Comparison of ENCODE assay signal across 7 mouse cellular contexts in genomic region chr11:32348433-32349283, GRCm38 (mm10). TPM values are rescaled to one million over a fixed set of nuclear protein-coding genes. Genes with fewer than 3 reads are reported as not detected.
A peak's percentile ranks its signal among the peaks of the same experiment; 100 is the strongest.
DNase-seq lines count a peak whose midpoint lies in the region; ATAC-seq lines count a peak whose summit lies in the region.

No protein-coding gene starts in this region.

- peaks cover 15% of the 10 kb centered on the region for H3K36me3 ChIP-seq in lung, embryonic 15.5 days
- peaks cover 26% of the 10 kb centered on the region for H3K36me3 ChIP-seq in embryonic facial prominence, embryonic 15.5 days
- H3K36me3 ChIP-seq in limb, embryonic 12.5 days = peaks cover 34% of the 10 kb centered on the region
- peaks cover 12% of the 10 kb centered on the region; the same call in 1 of the 2 replicates for H3K36me3 ChIP-seq in stomach, embryonic 14.5 days (ENCODE audit: control insufficient read depth, insufficient read depth, low read length)

- no peaks in the 10 kb centered on the region for H3K27me3 ChIP-seq in lung, embryonic 15.5 days
- H3K27me3 ChIP-seq in embryonic facial prominence, embryonic 15.5 days = no peaks in the 10 kb centered on the region
- no peaks in the 10 kb centered on the region for H3K27me3 ChIP-seq in limb, embryonic 12.5 days
- H3K27me3 ChIP-seq in stomach, embryonic 14.5 days (ENCODE audit: control insufficient read depth, insufficient read depth, low read length) = no peaks in the 10 kb centered on the region

- peak overlapping the region; percentile 91 for H3K27ac ChIP-seq in lung, embryonic 15.5 days
- peak overlapping the region; percentile 89 for H3K27ac ChIP-seq in embryonic facial prominence, embryonic 15.5 days (replicated peaks)
- H3K27ac ChIP-seq in limb, embryonic 12.5 days = peak overlapping the region; percentile 90
- peak overlapping the region; percentile 83 for H3K27ac ChIP-seq in stomach, embryonic 14.5 days (ENCODE audit: low read length)

- ATAC-seq in lung, embryonic 15.5 days (ENCODE audit: borderline replicate concordance, extremely low read depth, low FRiP score, low TSS enrichment) = peak; percentile 38; the same call in 1 of the 2 replicates
- ATAC-seq in embryonic facial prominence, embryonic 15.5 days (ENCODE audit: insufficient number of reproducible peaks, low FRiP score, low TSS enrichment, low read depth) = no peak
- ATAC-seq in limb, embryonic 12.5 days (ENCODE audit: insufficient number of reproducible peaks, insufficient read depth, low FRiP score, low TSS enrichment, low read depth) = no peak
- ATAC-seq in stomach, embryonic 14.5 days (ENCODE audit: insufficient number of reproducible peaks, insufficient read depth, low FRiP score, low read depth) = no peak
- no peak for ATAC-seq in megakaryocyte progenitor cell, adult 5-6 weeks (replicated peaks; ENCODE audit: poor library complexity)

- peak overlapping the region; percentile 84 for H3K4me2 ChIP-seq in lung, embryonic 15.5 days
- H3K4me2 ChIP-seq in embryonic facial prominence, embryonic 15.5 days (replicated peaks) = peak overlapping the region; percentile 89
- peak overlapping the region; percentile 90 for H3K4me2 ChIP-seq in limb, embryonic 12.5 days
- peak overlapping the region; percentile 97 for H3K4me2 ChIP-seq in stomach, embryonic 14.5 days (replicated peaks; ENCODE audit: low read depth, low read length)

- intact Hi-C loops in left cerebral cortex, postnatal 14 days (cut with DNase I) = loop anchor here (5.0 kb wide), 2 partner anchors 59 to 104 kb away; no protein-coding TSS in a partner anchor

- peak overlapping the region; percentile 91 for H3K4me3 ChIP-seq in lung, embryonic 15.5 days
- H3K4me3 ChIP-seq in embryonic facial prominence, embryonic 15.5 days (replicated peaks) = peak overlapping the region; percentile 83
- peak overlapping the region; percentile 85 for H3K4me3 ChIP-seq in limb, embryonic 12.5 days (replicated peaks)
- H3K4me3 ChIP-seq in stomach, embryonic 14.5 days (ENCODE audit: low read depth, low read length) = peak overlapping the region; percentile 78

- H3K9ac ChIP-seq in lung, embryonic 15.5 days = peak overlapping the region; percentile 98
- H3K9ac ChIP-seq in embryonic facial prominence, embryonic 15.5 days = peak overlapping the region; percentile 72
- H3K9ac ChIP-seq in limb, embryonic 12.5 days (replicated peaks) = peak overlapping the region; percentile 98
- H3K9ac ChIP-seq in stomach, embryonic 14.5 days (replicated peaks; ENCODE audit: low read depth, low read length) = peak overlapping the region; percentile 80

- no peaks in the 10 kb centered on the region for H3K9me3 ChIP-seq in lung, embryonic 15.5 days
- H3K9me3 ChIP-seq in embryonic facial prominence, embryonic 15.5 days (replicated peaks) = no peaks in the 10 kb centered on the region
- H3K9me3 ChIP-seq in limb, embryonic 12.5 days = 0 out of 2 replicates have a peak, but pooled peaks cover 3% of the 10 kb centered on the region
- H3K9me3 ChIP-seq in stomach, embryonic 14.5 days (ENCODE audit: control insufficient read depth, low read depth, low read length) = no peaks in the 10 kb centered on the region

- H3K4me1 ChIP-seq in lung, embryonic 15.5 days = peaks cover 28% of the 10 kb centered on the region
- H3K4me1 ChIP-seq in embryonic facial prominence, embryonic 15.5 days = peaks cover 37% of the 10 kb centered on the region
- H3K4me1 ChIP-seq in limb, embryonic 12.5 days (replicated peaks) = peaks cover 30% of the 10 kb centered on the region
- H3K4me1 ChIP-seq in stomach, embryonic 14.5 days (ENCODE audit: control insufficient read depth, insufficient read depth, low read length) = peaks cover 16% of the 10 kb centered on the region

- no peak for DNase-seq in lung, adult 18-20 months
- no peak for DNase-seq in left cerebral cortex, postnatal 14 days (ENCODE audit: low spot score in 2 of 2)

- WGBS in lung, embryonic 15.5 days = 14% methylated on average over 9 of the region's 9 CpGs
- 7% methylated on average over 9 of the region's 9 CpGs for WGBS in embryonic facial prominence, embryonic 15.5 days
- 28% methylated on average over 9 of the region's 9 CpGs for WGBS in limb, embryonic 12.5 days
- WGBS in stomach, embryonic 14.5 days = 17% methylated on average over 9 of the region's 9 CpGs

RNA-seq across cellular contexts. Expression of gene Sh3pxd2b, which starts 1.0 kb away (rescaled TPM):
- 21.8 and 24.3 TPM in 2 replicates for polyA plus RNA-seq in lung, embryonic 15.5 days (2015; fragmentation: Nextera tagmentation; extraction: Ambion mirVana)
- polyA plus RNA-seq in embryonic facial prominence, embryonic 15.5 days (2015; fragmentation: Nextera tagmentation; extraction: Ambion mirVana) = 32.3 and 33.9 TPM in 2 replicates
- polyA plus RNA-seq in limb, embryonic 12.5 days (2016; fragmentation: Nextera tagmentation; extraction: Ambion mirVana) = 27.7 and 29.4 TPM in 2 replicates
- 31.7 and 34.6 TPM in 2 replicates for polyA plus RNA-seq in stomach, embryonic 14.5 days (2014; fragmentation: Nextera tagmentation; extraction: Ambion mirVana)
- total RNA-seq in megakaryocyte progenitor cell, adult 5-6 weeks (2015) = 6.1 and 7.2 TPM in 2 replicates
- total RNA-seq in megakaryocyte progenitor cell, adult 5-6 weeks (2017) = 1.7 and 2.4 TPM in 2 replicates
- total RNA-seq in left cerebral cortex, postnatal 14 days (2021) = 10 to 100 TPM; 20.7 to 23.2 TPM

RNA-seq across cellular contexts. Expression of gene Hbq1a, which starts 48.8 kb away (rescaled TPM):
- polyA plus RNA-seq in lung, embryonic 15.5 days (2015; fragmentation: Nextera tagmentation; extraction: Ambion mirVana) = 0.97 and 1.5 TPM in 2 replicates
- 0.67 and 0.84 TPM in 2 replicates for polyA plus RNA-seq in embryonic facial prominence, embryonic 15.5 days (2015; fragmentation: Nextera tagmentation; extraction: Ambion mirVana)
- polyA plus RNA-seq in limb, embryonic 12.5 days (2016; fragmentation: Nextera tagmentation; extraction: Ambion mirVana) = 0.90 TPM in 1 of 2 replicates, not detected in the other
- 1.0 TPM in 1 of 2 replicates, not detected in the other for polyA plus RNA-seq in stomach, embryonic 14.5 days (2014; fragmentation: Nextera tagmentation; extraction: Ambion mirVana)
- total RNA-seq in megakaryocyte progenitor cell, adult 5-6 weeks (2015) = not detected in 2 replicates
- not detected in 2 replicates for total RNA-seq in megakaryocyte progenitor cell, adult 5-6 weeks (2017)
- total RNA-seq in left cerebral cortex, postnatal 14 days (2021) = 1 to 10 TPM in 1 of 2 experiments, not detected in 1; 1.1 TPM

RNA-seq across cellular contexts. Expression of gene Hba-a2, which starts 52.4 kb away (rescaled TPM):
- 21,194 and 23,046 TPM in 2 replicates for polyA plus RNA-seq in lung, embryonic 15.5 days (2015; fragmentation: Nextera tagmentation; extraction: Ambion mirVana)
- polyA plus RNA-seq in embryonic facial prominence, embryonic 15.5 days (2015; fragmentation: Nextera tagmentation; extraction: Ambion mirVana) = 11,613 and 14,789 TPM in 2 replicates
- 6,550 and 6,738 TPM in 2 replicates for polyA plus RNA-seq in limb, embryonic 12.5 days (2016; fragmentation: Nextera tagmentation; extraction: Ambion mirVana)
- 6,035 and 6,415 TPM in 2 replicates for polyA plus RNA-seq in stomach, embryonic 14.5 days (2014; fragmentation: Nextera tagmentation; extraction: Ambion mirVana)
- total RNA-seq in megakaryocyte progenitor cell, adult 5-6 weeks (2015) = 26.3 and 54.4 TPM in 2 replicates
- total RNA-seq in megakaryocyte progenitor cell, adult 5-6 weeks (2017) = 25.3 and 31.4 TPM in 2 replicates
- 100 to 1,000 TPM; 768 to 806 TPM for total RNA-seq in left cerebral cortex, postnatal 14 days (2021)
